Mouse (Mus musculus): ENCODE results near the gene Cpz. TPM values are rescaled to one million over a fixed set of nuclear protein-coding genes. Genes with fewer than 3 reads are reported as not detected.

Cpz gene
- total RNA-seq, 1 experiment from 2014 or later: not detected

DNA sequence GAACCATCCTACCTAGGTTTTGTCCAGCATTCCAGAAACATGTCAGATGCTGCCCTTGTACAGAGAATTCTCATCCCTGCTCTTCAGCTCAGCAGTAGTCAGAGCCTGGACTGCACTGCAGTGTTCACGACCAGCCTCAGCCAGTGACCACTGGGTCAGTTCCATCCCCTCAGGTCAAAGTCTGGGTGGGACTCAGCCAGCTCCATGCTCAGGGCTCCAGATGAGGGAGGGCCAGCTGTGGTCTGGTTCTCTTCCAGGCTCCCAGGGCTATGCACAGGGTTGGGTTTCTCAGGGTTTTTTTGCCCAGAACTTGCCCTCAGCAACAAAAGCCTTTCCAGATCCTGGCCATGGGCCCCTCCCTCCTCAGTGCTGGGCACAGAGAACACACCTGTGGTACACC lies 12.0 kb upstream of the Cpz start:
- ATAC-seq (replicated peaks; ENCODE audit: insufficient number of reproducible peaks, low FRiP score, low TSS enrichment, poor library complexity, severe bottlenecking): no peak

DNA sequence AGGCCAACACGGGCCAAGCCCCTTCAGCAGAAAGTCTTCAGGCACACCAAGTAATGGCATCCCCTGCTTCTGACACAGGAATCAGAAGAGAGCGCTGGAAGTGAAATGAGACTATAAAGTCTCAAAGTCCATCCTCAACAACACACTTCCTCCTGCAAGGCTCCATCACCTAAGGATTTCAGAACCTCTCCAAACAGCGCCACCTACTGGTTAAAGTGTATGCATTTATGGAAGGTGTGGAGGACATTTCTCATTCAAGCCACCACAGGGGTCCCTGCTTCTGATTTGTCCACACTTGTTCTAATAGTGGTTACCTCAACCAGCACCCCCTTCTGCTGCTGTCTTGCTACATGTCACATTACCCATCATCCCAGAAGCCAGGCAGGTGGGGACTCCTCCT lies 10.8 kb upstream of the Cpz start:
- no peak for ATAC-seq (replicated peaks; ENCODE audit: insufficient number of reproducible peaks, low FRiP score, low TSS enrichment, poor library complexity, severe bottlenecking)

DNA sequence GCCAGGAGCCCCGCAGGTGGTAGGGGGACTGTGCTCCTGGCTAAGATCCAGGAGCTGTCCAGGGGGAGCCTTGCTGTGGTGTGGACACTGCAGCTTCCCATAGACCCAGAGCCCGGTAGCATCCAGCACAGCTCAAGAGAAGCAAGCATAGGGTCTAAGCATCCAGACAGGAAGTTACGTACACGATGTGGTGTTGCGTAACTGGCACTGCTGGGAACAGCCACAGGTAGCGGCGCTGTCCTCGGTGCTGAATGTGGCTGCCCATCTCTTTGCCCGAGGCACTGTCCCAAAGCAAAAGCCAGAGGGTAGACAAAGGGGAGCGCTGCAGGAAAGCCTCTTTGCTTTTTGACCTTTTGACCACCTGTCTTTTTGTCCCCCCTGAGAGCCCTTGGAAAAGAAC lies 6.1 kb upstream of the Cpz start:
- no peak for ATAC-seq (replicated peaks; ENCODE audit: insufficient number of reproducible peaks, low FRiP score, low TSS enrichment, poor library complexity, severe bottlenecking)

DNA sequence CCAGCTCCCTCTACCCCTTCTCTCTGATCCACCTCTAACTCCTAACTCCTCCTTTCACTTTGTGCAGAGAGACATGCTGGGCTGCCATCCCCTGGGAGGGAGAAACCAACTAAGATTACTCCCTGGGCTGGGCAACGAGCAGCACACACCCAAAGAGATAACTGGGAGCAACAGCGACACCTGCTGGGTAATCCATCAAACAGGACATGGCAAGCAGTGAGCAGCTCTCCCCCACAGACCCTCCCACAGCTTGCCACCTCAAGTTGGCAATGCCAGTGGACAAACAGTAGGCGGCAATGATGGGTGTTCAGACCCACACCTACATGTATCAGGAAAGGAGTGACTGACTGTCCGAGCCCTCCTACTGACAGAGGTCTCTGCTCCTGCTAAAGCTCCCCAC lies 4.9 kb upstream of the Cpz start:
- ATAC-seq (replicated peaks; ENCODE audit: insufficient number of reproducible peaks, low FRiP score, low TSS enrichment, poor library complexity, severe bottlenecking): 0 out of 2 replicates have a peak, but pooled peaks have one; percentile 30

GRCm38 (mm10) chr5:35524381-35524780 lies 1.1 kb downstream of the Cpz start:
- ATAC-seq (replicated peaks; ENCODE audit: insufficient number of reproducible peaks, low FRiP score, low TSS enrichment, poor library complexity, severe bottlenecking): no peak

DNA sequence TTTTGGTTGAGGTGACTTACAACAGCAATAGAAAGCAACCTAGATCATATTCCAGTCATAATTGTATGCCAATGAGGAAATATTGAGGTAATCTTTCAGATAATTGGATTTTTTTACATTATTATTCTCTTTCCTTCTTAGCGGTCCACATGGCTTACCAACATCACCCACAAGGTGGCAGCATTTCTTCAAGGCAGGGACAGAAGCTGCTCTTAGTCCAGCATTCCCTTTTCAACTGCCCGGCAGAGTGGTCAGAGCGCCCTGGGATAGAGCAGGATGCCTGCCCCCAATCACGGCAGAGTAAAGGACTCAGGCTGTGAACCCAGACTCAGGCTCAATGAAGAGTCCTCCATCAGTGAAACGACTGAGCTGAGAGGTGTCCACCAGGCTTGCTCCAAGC lies 1.8 kb downstream of the Cpz start:
- no peak for ATAC-seq (replicated peaks; ENCODE audit: insufficient number of reproducible peaks, low FRiP score, low TSS enrichment, poor library complexity, severe bottlenecking)

GRCm38 (mm10) chr5:35516781-35517180 lies 8.7 kb downstream of the Cpz start:
- no peak for ATAC-seq (replicated peaks; ENCODE audit: insufficient number of reproducible peaks, low FRiP score, low TSS enrichment, poor library complexity, severe bottlenecking)

- ATAC-seq (replicated peaks; ENCODE audit: insufficient number of reproducible peaks, low FRiP score, low TSS enrichment, poor library complexity, severe bottlenecking): no peak
These were observed 14.9 kb downstream of the Cpz start for GRCm38 (mm10) chr5:35510589-35510988.

DNA sequence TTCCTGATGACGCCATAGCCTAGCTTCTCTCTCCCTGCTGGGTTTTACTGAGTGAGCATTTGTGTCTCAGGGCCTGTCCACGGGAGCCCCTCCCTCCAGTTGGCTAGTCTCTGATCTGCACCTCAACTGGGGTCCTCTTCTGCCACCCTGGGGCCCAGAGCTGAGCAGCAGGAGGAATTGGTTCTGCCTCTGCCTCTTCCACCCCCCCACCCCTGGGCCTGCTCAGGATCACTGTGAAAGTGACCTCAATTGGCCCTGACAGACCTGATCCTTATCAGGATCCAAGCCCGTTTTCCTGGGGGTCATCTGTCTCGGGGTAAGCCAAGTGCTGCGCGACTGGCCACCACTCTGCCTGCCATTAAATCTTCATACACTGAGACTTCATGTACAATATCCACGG lies 20.5 kb downstream of the Cpz start:
- no peak for ATAC-seq (replicated peaks; ENCODE audit: insufficient number of reproducible peaks, low FRiP score, low TSS enrichment, poor library complexity, severe bottlenecking)

DNA sequence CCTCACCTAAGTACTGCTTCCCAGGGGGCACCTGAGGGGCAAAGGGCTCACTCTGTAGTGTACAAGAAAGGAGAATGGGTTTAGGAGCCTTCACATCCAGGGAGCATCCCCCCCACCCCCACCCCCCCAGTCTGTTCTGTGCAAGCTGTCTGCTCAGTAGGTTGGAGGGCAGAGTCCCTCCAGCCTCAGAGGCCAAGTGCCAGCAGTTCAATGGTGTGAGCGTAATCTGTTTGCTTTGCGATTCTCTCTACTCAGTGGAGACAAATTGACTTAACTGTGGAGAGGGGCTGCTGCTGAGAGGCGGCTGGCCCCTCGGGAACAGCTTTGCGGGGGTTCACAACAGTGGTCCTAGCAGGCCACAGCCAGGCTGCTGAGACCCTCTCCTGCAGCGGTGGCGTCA lies 28.2 kb downstream of the Cpz start:
- ATAC-seq (replicated peaks; ENCODE audit: insufficient number of reproducible peaks, low FRiP score, low TSS enrichment, poor library complexity, severe bottlenecking): no peak

GRCm38 (mm10) chr5:35495989-35496388 lies 29.5 kb downstream of the Cpz start:
- no peak for ATAC-seq (replicated peaks; ENCODE audit: insufficient number of reproducible peaks, low FRiP score, low TSS enrichment, poor library complexity, severe bottlenecking)

DNA sequence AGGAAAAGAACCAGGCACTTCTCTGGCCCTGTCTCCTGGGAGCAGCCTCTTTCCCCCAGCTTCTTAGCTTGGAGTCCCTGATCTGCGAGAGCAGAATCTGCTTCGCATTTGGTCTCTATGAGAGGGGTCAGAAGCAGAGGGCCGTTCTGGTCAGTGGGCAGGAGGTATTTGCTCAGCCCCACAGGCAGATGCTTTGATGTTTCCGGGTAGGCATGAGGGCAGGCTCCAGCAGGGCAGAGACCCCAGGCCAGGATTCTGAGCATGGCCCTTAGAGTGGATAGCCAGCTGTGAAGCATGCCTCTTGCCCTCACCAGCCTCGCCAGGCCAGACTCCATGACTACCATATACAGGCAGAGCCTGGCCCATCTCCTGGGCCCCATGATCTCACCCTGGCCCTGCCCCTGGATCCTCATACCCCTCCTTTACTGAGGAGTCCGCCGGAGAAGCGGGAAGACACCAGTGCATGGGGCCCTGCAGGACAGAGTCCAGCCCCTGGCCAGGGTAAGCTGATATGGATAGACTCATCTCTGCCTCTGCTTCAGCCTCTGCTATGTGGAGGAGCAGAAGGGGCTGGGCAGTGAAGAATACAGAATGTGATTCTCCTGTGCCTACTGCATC lies 30.6 kb downstream of the Cpz start:
- no peak for ATAC-seq (replicated peaks; ENCODE audit: insufficient number of reproducible peaks, low FRiP score, low TSS enrichment, poor library complexity, severe bottlenecking)

DNA sequence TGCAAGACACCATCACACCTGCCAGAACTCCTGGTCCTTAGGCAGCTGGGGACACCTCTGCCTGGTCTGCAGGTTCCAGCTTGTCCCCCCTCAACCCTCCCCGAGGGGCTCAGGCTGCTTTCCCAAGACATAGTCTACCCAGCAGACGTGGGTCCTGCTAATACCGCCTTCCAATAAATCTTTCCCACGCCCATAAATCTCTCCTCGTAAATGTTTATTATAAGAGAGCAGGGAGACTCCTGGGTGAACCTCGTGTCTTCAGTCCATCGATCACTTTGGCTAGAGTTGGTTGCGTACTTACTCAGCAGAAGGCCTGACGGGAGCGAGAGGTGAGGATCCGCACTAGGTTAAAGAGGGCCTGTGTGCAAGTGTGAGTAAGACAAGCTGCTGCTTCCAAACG lies 31.7 kb downstream of the Cpz start:
- ATAC-seq (replicated peaks; ENCODE audit: insufficient number of reproducible peaks, low FRiP score, low TSS enrichment, poor library complexity, severe bottlenecking): no peak

GRCm38 (mm10) chr5:35479521-35479920 lies 46.0 kb downstream of the Cpz start:
- ATAC-seq (replicated peaks; ENCODE audit: insufficient number of reproducible peaks, low FRiP score, low TSS enrichment, poor library complexity, severe bottlenecking): no peak

- no peak for ATAC-seq (replicated peaks; ENCODE audit: insufficient number of reproducible peaks, low FRiP score, low TSS enrichment, poor library complexity, severe bottlenecking)
These were observed 50.3 kb downstream of the Cpz start for GRCm38 (mm10) chr5:35475236-35475635.

- no peak for ATAC-seq (replicated peaks; ENCODE audit: insufficient number of reproducible peaks, low FRiP score, low TSS enrichment, poor library complexity, severe bottlenecking)
These were observed 54.5 kb downstream of the Cpz start for GRCm38 (mm10) chr5:35470885-35471528.

DNA sequence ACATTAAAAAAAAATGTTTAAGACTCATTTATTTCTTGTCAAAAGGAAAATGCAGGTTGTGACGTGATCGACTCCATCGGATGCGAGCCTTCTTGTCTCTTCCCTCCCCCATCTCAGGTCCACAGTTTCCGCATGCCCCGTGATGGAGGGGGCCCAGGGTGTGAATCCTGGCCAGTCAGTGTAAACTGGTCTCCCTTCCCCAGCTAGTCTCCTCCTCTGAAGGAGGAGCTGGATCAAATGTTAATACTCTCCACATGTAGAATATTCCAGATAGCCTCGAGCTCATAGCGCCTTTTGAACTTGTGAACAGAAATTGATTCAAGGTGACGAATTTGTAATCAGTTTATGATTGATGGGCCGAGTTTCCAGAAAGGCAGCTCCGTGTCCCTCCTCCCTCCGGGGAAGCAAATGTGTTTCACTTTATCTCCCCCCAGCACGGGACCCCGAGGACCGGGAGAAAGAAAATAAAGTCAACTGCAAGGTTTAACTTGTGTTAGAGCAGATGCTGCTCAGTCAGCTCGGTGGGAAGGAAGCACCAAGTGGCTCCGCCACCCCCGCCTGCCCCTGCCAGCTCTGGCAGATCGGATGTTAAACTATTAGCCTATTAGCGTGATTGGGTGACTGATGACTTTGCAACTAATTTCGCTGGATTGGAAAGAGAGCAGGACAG lies 59.4 kb downstream of the Cpz start:
- no peak for ATAC-seq (replicated peaks; ENCODE audit: insufficient number of reproducible peaks, low FRiP score, low TSS enrichment, poor library complexity, severe bottlenecking)

DNA sequence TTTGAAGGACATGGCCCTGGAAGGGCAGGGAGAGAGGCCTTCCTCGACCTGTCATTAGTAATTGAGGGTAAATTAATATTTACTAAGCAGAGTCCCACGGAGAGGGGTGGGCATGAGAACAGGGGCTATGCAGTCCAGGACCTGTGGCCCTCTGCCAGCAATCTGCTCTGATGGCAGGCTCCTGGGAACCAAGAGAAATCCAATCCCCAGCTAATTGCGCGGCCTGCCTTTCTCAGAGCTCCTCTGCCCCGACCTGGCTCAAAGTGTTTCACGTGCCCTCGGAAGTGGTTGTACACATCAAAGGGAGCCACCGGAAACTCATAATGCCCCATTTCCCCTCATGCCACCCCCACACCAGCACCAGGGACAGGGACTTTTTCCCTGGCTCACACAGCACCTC lies 63.4 kb downstream of the Cpz start:
- no peak for ATAC-seq (replicated peaks; ENCODE audit: insufficient number of reproducible peaks, low FRiP score, low TSS enrichment, poor library complexity, severe bottlenecking)

GRCm38 (mm10) chr5:35459760-35460159 lies 65.7 kb downstream of the Cpz start:
- ATAC-seq (replicated peaks; ENCODE audit: insufficient number of reproducible peaks, low FRiP score, low TSS enrichment, poor library complexity, severe bottlenecking): no peak

DNA sequence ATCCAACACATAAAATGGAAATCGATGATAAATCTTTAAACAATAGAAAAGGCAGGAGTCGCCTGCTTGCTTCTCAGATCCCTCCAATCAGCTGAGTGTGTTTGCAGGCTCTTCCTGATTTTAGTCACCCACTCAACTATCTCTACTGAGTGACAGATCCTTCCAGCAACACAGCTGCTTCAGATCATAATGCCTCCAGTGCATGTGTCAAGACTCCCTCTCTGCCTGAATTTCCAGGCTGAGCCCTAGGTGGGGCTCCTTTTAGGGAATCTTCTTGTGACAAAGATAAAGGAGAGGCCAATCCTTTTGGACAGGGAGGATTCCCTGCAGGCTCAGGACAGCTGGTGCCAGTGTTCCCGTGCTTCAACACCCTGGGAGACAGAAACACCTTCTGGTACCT lies 67.2 kb downstream of the Cpz start:
- ATAC-seq (replicated peaks; ENCODE audit: insufficient number of reproducible peaks, low FRiP score, low TSS enrichment, poor library complexity, severe bottlenecking): no peak
